Mouse (Mus musculus) intestine, embryonic 15.5 days (tissue): Measurements from ENCODE around the gene Gm47959. TPM values are rescaled to one million over a fixed set of nuclear protein-coding genes. Genes with fewer than 3 reads are reported as not detected.
A peak's percentile ranks its signal among the peaks of the same experiment; 100 is the strongest.
"Not testable (repeated sequence)": the region's sequence is repeated elsewhere in the genome, so short reads cannot be mapped to it uniquely, and the experiment has no call there.

Source experiments
- ATAC-seq: fragments of 200-750 bp; cut with Nextera tagmentation; 2 replicates; pipeline ENCODE4 v1.8.0; 2017; ENCODE audit warnings: moderate TSS enrichment, moderate library complexity
- H3K27ac ChIP-seq: fragments of 300-500 bp; sonication (generic); 2 replicates; pipeline ENCODE4 v1.5.1; 2015; ENCODE audit warnings: mild to moderate bottlenecking, inconsistent platforms
- H3K27me3 ChIP-seq: fragments of 300-500 bp; sonication (generic); replicated peaks from 2 replicates; pipeline ENCODE4 v1.6.1; 2015; ENCODE audit warnings: inconsistent platforms
- H3K36me3 ChIP-seq: fragments of 300-500 bp; sonication (generic); 2 replicates; pipeline ENCODE4 v1.6.1; 2015; ENCODE audit warnings: inconsistent platforms
- H3K4me1 ChIP-seq: fragments of 300-500 bp; sonication (generic); replicated peaks from 2 replicates; pipeline ENCODE4 v1.6.1; 2015; ENCODE audit warnings: inconsistent platforms
- H3K4me2 ChIP-seq: fragments of 300-500 bp; sonication (generic); replicated peaks from 2 replicates; pipeline ENCODE4 v1.6.1; 2015; ENCODE audit warnings: mild to moderate bottlenecking, inconsistent platforms
- H3K4me3 ChIP-seq: fragments of 300-500 bp; sonication (generic); replicated peaks from 2 replicates; pipeline ENCODE4 v1.5.1; 2015; ENCODE audit warnings: inconsistent platforms
- H3K9ac ChIP-seq: fragments of 300-500 bp; sonication (generic); 2 replicates; pipeline ENCODE4 v1.6.1; 2015; ENCODE audit warnings: inconsistent platforms
- H3K9me3 ChIP-seq: fragments of 300-500 bp; sonication (generic); 2 replicates; pipeline ENCODE4 v1.6.1; 2016; ENCODE audit warnings: inconsistent platforms
- WGBS: fragments of 180-500 bp; shearing (Covaris S2); methylation state at CpG from one replicate; pipeline ENCODE4 v1.1.7; 2015; 5-methylcytosine and 5-hydroxymethylcytosine counted together
- polyA plus RNA-seq: library from polyadenylated mRNA; unstranded; fragments of >200 nt; fragmentation: Nextera tagmentation; extraction: Ambion mirVana; gene quantifications from 2 replicates; pipeline ENCODE4 v1.2.1, GENCODE M21; 2015

The Gm47959 gene
- polyA plus RNA-seq: not detected in 2 replicates

GRCm38 (mm10) chr1:83000306-83000705 is at the start of gene Gm47959:
Gm47959 (plus strand) TSS chr1:83000548.
- H3K27ac ChIP-seq, H3K4me1 ChIP-seq, H3K9ac ChIP-seq, H3K36me3 ChIP-seq, H3K27me3 ChIP-seq, H3K4me3 ChIP-seq, H3K9me3 ChIP-seq, H3K4me2 ChIP-seq, ATAC-seq: not testable (repeated sequence)
- 97% methylated on average over 9 of the region's 9 CpGs for WGBS

GRCm38 (mm10) chr1:82955913-82956312 is 44.4 kb upstream of the Gm47959 start, which contains the start of gene Gm7544:
Gm7544 (minus strand) TSS chr1:82956013.
- H3K27me3 ChIP-seq, H3K36me3 ChIP-seq, H3K27ac ChIP-seq, H3K4me2 ChIP-seq, H3K4me1 ChIP-seq, ATAC-seq, H3K4me3 ChIP-seq, H3K9me3 ChIP-seq, H3K9ac ChIP-seq: not testable (repeated sequence)

- 87% methylated on average over 11 of the region's 11 CpGs for WGBS
- no peak within 1 kb of the TSS for H3K9ac ChIP-seq
- H3K27ac ChIP-seq: no peak within 1 kb of the TSS
- no peak for ATAC-seq
- no peaks in the 10 kb centered on the region for H3K9me3 ChIP-seq
- no peak within 1 kb of the TSS for H3K4me3 ChIP-seq
- no peak within 1 kb of the TSS for H3K4me2 ChIP-seq
- no peaks in the 10 kb centered on the region for H3K4me1 ChIP-seq
- no peaks in the 10 kb centered on the region for H3K27me3 ChIP-seq
- no peaks in the 10 kb centered on the region for H3K36me3 ChIP-seq
Observed at GRCm38 (mm10) chr1:82959870-82960385, 40.4 kb upstream of the Gm47959 start, which contains the start of gene Gm47955. Gm47955 (plus strand) TSS chr1:82960286.

DNA sequence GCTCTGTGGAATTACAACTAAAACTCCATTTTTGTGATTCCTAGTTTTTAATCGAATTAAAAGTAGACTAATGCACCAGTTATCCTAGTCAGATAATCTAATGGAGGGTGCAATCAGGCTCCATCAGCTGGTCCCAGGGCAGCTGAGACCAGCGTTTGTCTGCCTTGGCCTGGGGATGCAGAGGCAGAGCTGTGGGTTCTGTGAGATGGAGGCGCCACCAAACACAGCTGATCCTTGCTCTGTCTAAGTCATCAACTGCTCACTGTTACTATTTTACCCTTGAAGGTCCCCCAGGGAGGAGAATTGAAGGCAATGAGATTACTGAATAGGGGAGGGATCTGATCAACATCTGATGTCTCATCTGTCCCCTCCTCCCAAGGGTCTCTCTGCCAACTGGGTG is 33.9 kb upstream of the Gm47959 start:
- H3K9me3 ChIP-seq: no peaks in the 10 kb centered on the region
- ATAC-seq: no peak
- 67% methylated on average over 3 of the region's 3 CpGs for WGBS
- no peaks in the 10 kb centered on the region for H3K4me1 ChIP-seq
- no peaks in the 10 kb centered on the region for H3K27me3 ChIP-seq
- no peak overlapping the region for H3K4me2 ChIP-seq
- no peak overlapping the region for H3K4me3 ChIP-seq
- no peak overlapping the region for H3K27ac ChIP-seq
- H3K9ac ChIP-seq: no peak overlapping the region
- no peaks in the 10 kb centered on the region for H3K36me3 ChIP-seq

- Histone ChIP-seq H3K9me3 (no peaks in the 10 kb centered on the region), H3K27ac (no peak overlapping the region), H3K4me1 (no peaks in the 10 kb centered on the region), H3K9ac (no peak overlapping the region), H3K36me3 (no peaks in the 10 kb centered on the region), H3K4me2 (no peak overlapping the region), H3K4me3 (no peak overlapping the region), H3K27me3 (no peaks in the 10 kb centered on the region)
- WGBS: 44% methylated on average over 4 of the region's 4 CpGs
- ATAC-seq: no peak
Observed at GRCm38 (mm10) chr1:82972046-82972445, 28.3 kb upstream of the Gm47959 start.

- ATAC-seq: no peak
- no peaks in the 10 kb centered on the region for H3K4me1 ChIP-seq
- no peak overlapping the region for H3K9ac ChIP-seq
- H3K4me3 ChIP-seq: no peak overlapping the region
- no peaks in the 10 kb centered on the region for H3K27me3 ChIP-seq
- H3K4me2 ChIP-seq: no peak overlapping the region
- WGBS: 87% methylated on average over 1 of the region's 1 CpGs
- no peaks in the 10 kb centered on the region for H3K36me3 ChIP-seq
- no peaks in the 10 kb centered on the region for H3K9me3 ChIP-seq
- H3K27ac ChIP-seq: no peak overlapping the region
Observed at GRCm38 (mm10) chr1:82973244-82973643, 27.1 kb upstream of the Gm47959 start.

DNA sequence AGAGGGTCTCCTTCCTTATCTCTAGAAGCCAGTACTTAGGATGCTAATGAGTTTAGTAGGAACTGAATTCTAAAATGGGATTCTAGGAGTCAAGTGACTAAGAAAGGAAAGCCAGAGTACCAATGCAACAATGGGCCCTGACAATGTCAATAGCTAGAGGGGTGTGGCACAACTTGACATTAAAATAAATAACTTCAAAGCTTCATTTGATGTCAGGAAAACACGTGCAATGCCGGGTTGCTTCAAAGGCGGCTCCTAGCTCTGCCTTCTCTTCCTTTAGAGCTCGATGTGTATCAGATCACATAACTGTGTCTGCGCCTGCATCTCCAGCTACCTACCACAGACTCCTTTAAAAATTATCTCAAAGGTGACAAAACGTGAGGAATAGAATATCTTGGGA is 26.4 kb upstream of the Gm47959 start:
- ATAC-seq: no peak

DNA sequence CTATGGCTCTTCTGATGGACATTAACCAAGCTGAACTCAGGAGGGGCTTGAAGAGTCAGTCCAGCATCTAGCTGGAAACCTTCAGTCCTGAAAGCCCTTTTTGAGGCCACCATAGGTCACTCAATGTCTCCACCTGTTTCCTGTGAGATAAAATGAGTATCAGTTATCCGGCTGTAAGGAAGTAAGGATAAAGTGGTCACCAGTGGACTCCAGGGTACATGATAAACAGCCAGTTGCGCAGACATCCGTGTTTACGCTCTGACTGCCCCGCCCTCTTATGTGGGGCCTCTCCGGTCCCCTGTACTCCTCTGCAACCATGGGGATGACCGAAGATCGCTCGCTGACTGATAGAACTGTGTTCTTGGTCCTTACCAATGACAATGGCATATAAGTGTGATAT is 26.0 kb upstream of the Gm47959 start:
- Histone ChIP-seq H3K27ac (no peak overlapping the region), H3K4me3 (no peak overlapping the region), H3K4me2 (no peak overlapping the region), H3K9me3 (no peaks in the 10 kb centered on the region), H3K9ac (no peak overlapping the region), H3K4me1 (no peaks in the 10 kb centered on the region), H3K36me3 (no peaks in the 10 kb centered on the region), H3K27me3 (no peaks in the 10 kb centered on the region)
- ATAC-seq: peak; percentile 49; the same call in 1 of the 2 replicates
- 76% methylated on average over 9 of the region's 9 CpGs for WGBS

More for the DNA sequence above, 26.4 kb upstream of the Gm47959 start:
- no peaks in the 10 kb centered on the region for H3K36me3 ChIP-seq
- 70% methylated on average over 6 of the region's 6 CpGs for whole genome bisulfite sequencing
- H3K4me1 ChIP-seq: no peaks in the 10 kb centered on the region
- H3K27ac ChIP-seq: no peak overlapping the region
- no peak overlapping the region for H3K4me3 ChIP-seq
- no peaks in the 10 kb centered on the region for H3K27me3 ChIP-seq
- no peak overlapping the region for H3K9ac ChIP-seq
- H3K4me2 ChIP-seq: no peak overlapping the region
- no peaks in the 10 kb centered on the region for H3K9me3 ChIP-seq

- WGBS: 82% methylated on average over 5 of the region's 5 CpGs
- no peak overlapping the region for H3K9ac ChIP-seq
- H3K9me3 ChIP-seq: no peaks in the 10 kb centered on the region
- no peak overlapping the region for H3K4me2 ChIP-seq
- no peak overlapping the region for H3K27ac ChIP-seq
- H3K4me1 ChIP-seq: no peaks in the 10 kb centered on the region
- no peak overlapping the region for H3K4me3 ChIP-seq
- H3K27me3 ChIP-seq: no peaks in the 10 kb centered on the region
- no peak for ATAC-seq
- H3K36me3 ChIP-seq: no peaks in the 10 kb centered on the region
Observed at GRCm38 (mm10) chr1:82975750-82976149, 24.6 kb upstream of the Gm47959 start.

DNA sequence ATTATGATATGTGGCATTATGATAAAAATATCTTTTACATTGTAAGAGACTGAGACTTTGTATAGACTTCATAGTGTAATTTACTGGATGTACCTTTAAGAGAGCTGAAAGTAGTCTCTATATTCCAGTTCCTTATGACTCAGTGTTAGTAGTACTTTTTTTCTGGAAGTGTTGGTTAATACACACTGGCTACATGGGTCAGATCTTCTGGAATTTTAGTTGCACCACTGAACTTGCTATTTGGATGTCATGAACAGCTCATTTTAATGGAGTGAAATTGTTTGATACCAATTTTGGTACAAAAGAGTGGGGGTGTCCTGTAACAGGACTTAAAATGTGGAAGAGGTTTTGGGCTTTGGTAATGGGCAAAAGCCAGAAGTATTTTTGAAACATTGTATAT is 22.5 kb upstream of the Gm47959 start:
- no peaks in the 10 kb centered on the region for H3K9me3 ChIP-seq
- H3K4me3 ChIP-seq: no peak overlapping the region
- no peak overlapping the region for H3K4me2 ChIP-seq
- no peak overlapping the region for H3K9ac ChIP-seq
- H3K36me3 ChIP-seq: no peaks in the 10 kb centered on the region
- no peak overlapping the region for H3K27ac ChIP-seq
- no peaks in the 10 kb centered on the region for H3K4me1 ChIP-seq
- no peaks in the 10 kb centered on the region for H3K27me3 ChIP-seq
- ATAC-seq: no peak

DNA sequence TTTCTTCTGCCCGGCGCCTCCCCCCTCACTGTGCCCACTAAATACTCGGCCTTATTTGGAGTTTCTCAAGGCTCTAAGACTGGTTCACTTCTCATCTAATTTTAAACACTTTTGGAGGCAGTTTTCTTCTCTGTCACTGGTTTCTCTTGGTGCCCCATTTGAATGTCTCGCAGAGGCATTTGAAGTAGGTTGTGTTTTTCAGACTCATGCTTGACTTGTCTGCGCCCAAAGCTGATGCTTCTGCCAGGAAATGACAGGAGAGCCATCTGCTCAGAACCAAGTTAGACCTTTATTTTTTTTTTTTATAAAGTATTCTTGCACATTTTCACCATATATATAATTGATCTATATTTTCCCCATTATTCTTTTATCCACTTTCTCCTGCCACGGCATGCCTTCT is 13.6 kb upstream of the Gm47959 start:
- no peaks in the 10 kb centered on the region for H3K36me3 ChIP-seq
- no peak overlapping the region for H3K4me2 ChIP-seq
- no peak overlapping the region for H3K27ac ChIP-seq
- WGBS: 88% methylated on average over 6 of the region's 6 CpGs
- no peaks in the 10 kb centered on the region for H3K9me3 ChIP-seq
- H3K4me3 ChIP-seq: no peak overlapping the region
- no peaks in the 10 kb centered on the region; the same call in 1 of the 2 replicates for H3K4me1 ChIP-seq
- no peaks in the 10 kb centered on the region for H3K27me3 ChIP-seq
- no peak for ATAC-seq
- H3K9ac ChIP-seq: no peak overlapping the region

DNA sequence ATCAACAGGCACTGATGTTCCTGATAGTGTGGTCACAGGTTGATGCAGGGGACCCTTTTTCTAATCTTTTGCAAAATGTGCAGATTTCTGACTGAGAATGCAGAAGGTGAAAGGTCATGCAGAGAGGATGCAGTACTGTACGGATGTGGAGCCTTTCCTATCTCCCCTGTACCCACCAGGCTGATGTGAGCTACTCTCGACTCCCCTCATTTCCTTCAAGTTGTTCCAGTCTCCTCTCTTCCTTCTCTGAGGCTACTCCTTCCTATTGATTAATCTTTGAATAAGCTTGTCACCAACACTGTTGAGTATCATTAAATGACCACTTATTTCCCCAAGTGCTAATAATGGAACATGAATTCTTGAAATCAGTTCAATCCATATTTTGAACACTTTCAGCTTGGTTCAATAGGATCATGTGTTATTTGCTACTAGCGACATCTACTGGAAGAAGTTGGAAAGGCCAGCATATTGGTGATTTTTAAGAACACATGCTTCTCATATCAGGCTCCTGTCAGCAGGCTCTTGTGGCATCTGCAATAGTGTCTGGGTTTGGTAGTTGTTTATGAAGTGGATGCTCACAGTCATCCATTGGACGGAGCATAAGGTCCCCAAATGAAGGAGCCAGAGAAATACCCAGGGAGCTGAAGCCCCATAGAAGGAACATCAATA is 12.7 kb upstream of the Gm47959 start:
- Histone ChIP-seq H3K36me3 (no peaks in the 10 kb centered on the region), H3K4me1 (no peaks in the 10 kb centered on the region; the same call in 1 of the 2 replicates), H3K4me3 (no peak overlapping the region), H3K27me3 (no peaks in the 10 kb centered on the region), H3K4me2 (no peak overlapping the region), H3K9ac (no peak overlapping the region), H3K27ac (no peak overlapping the region), H3K9me3 (no peaks in the 10 kb centered on the region)
- no peak for ATAC-seq
- WGBS: 36% methylated on average over 4 of the region's 4 CpGs

- Histone ChIP-seq H3K36me3 (no peaks in the 10 kb centered on the region), H3K27ac (peak overlapping the region; percentile 69), H3K9ac (no peak overlapping the region), H3K4me1 (no peaks in the 10 kb centered on the region; the same call in 1 of the 2 replicates), H3K9me3 (no peaks in the 10 kb centered on the region), H3K4me3 (no peak overlapping the region), H3K27me3 (no peaks in the 10 kb centered on the region), H3K4me2 (no peak overlapping the region)
- ATAC-seq: peak; percentile 91
- WGBS: 47% methylated on average over 4 of the region's 4 CpGs
Observed at GRCm38 (mm10) chr1:82991062-82991461, 9.3 kb upstream of the Gm47959 start.
